Mouse (Mus musculus) CD4-positive, CD25-positive, alpha-beta regulatory T cell, adult 2 months (primary cell): ENCODE measurements around the gene Slc35f1.
"Not testable (repeated sequence)": the region's sequence is repeated elsewhere in the genome, so short reads cannot be mapped to it uniquely, and the experiment has no call there.

ENCODE experiments used
- DNase-seq: peaks from one replicate; pipeline ENCODE4 v3.0.0-alpha.2; 2012; ENCODE audit warnings: low read depth, low spot score

Slc35f1 gene

GRCm38 (mm10) chr10:52787075-52787474 is 96.7 kb downstream of the Slc35f1 start:
- no peak for DNase-seq

GRCm38 (mm10) chr10:52791560-52791959 is 101.2 kb downstream of the Slc35f1 start:
- no peak for DNase-seq

DNA sequence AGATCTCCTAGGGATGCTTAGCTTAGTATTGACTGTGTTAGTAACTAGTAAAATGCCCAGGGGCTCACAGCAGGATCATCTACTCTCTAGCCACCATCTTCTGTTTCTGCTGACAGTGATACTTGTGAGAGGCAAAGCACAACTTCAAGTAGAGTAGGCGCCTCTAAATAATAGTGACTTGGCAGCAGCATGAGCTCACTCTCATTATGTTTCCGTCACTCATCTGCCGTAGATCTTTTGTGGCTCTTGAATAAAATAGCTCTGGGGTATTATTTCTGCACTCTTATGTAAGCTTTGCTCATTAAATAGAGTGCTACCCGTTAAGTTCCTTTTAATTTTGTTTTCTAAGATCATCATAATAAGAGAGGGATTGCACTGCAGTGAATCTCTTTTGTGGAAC is 107.1 kb downstream of the Slc35f1 start:
- no peak for DNase-seq

- no peak for DNase-seq
Observed at GRCm38 (mm10) chr10:52807808-52808207, 117.5 kb downstream of the Slc35f1 start.

DNA sequence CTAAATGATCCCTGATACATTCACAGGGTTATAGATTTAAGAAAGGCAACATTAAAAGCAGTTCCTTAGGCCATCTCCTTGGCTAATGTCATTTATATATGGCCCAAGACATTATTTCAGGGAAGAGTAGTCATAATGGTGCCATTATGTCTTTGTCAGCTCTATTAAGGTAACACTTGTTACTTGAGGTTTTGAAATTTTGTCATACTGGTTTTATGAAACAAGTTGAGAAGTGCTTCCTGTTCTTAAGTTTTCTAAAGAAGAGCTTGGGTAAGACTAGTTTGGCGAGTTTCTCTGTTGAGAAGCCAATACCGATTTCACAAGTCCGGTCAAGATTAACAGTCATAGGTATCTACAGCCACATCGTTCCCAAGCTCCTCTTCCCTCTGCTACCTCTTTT is 122.5 kb downstream of the Slc35f1 start:
- no peak for DNase-seq

DNA sequence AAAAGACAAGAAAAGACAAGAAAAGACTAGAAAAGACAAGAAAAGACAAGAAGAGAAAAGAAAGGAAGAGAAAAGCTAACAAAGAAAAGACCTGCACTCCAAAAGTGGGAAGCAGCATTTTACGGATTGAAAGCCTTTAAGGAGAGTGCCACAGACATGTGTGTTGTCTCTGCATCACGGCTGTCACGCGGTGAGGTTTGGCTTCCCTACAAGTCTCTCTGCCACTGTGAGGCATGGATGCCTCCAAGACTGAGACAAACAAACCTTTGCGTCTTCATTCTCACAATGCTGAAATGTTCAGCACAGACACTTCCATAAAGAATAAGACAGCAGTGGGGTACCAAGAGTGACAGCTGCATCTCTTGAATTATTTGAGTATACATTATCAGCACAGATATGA is 124.0 kb downstream of the Slc35f1 start:
- DNase-seq, result no peak

DNA sequence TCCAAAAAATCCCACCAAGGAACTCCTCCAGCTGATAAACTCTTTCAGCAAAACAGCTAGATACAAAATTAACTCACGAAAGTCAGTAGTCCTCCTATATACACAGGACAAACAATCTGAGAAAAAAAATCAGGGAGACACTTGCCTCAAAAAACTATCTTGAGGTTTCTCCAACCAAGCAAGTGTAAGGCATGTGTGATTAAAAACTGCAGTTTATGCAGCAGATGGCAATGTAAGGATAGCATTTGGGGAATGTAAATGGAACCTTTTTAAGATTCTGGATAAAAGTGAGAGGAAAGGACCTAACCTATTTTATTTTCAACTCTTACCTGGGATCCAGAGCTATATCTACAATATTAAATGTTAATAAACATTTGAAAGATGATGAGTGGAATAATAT is 129.3 kb downstream of the Slc35f1 start:
- DNase-seq, result no peak

DNA sequence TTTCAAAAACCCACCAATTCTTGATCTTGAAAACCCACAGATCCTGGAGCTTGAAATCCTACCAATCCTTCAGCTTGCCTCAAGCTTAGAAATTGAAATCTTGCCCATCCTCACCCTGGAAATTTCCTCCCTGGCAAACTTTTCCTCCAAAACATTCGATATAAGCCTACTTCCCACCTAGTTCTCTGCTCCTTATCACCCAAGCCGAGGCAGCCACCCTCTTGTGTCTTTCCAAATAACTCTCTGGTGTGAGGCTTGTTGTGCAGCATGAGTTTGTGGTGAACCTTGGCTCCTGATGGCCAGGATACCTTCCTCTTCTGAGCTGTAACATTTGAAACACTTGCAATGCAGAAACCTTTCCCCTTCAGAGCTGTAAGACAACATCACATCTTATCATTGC is 132.6 kb downstream of the Slc35f1 start:
- DNase-seq, result no peak

DNA sequence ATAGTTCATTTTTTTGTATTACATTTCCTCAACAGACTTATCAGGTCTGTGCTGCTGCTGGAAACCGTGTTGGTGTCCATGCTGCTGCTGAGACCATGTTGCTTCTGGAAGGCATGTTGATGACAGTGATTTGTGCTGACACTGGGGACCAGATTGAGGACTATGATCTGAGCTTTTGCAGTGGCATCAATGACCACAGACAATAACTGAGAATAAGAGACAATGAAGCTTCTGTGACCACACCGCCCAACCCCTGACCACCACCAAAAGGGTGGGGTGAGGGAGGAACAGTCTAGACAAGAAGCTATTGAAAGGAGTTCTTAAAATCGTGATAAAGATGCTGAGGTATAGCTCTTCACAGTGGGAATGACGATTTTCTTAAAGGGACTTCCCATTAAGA is 135.4 kb downstream of the Slc35f1 start:
- DNase-seq, result no peak

DNA sequence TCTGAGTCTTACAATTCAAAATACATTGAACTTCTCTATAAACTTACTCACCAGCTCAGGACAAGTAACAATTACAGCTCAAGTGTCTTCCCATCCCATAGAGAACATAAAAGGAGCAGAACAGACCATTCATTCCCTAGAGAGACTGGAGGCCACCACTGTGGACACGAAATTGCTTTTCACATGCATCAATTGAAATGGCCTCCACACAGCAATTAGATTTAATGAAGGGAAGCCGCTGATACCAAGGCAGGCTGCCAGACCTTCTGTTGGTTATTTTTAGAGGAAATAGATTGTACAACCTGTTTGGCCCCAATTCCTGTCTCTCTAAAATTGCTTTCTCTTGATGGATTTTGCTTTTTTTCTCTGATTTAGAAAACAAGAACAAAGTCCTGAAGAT is 150.5 kb downstream of the Slc35f1 start:
- DNase-seq, result no peak

DNA sequence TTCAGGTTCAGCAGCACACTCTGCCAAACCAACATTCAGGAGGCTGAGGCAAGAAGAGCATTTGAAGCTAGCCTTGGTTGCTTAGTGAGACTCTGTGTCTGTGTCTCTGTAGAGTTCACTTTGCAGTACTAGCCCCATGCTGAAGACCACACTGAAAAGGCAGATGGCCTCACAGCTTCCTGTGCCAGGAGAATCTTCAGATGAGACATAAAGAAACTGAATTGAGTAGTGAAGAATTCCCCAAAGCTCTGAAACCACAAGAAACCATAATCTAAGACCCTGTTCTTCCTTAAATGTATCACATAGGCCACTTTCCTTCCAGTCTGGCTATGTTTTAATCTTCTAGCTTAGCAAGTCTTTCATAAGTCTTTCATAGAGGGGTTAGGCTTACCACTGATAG is 161.7 kb downstream of the Slc35f1 start:
- no peak for DNase-seq

- no peak for DNase-seq
Observed at GRCm38 (mm10) chr10:52860851-52861250, 170.5 kb downstream of the Slc35f1 start.

GRCm38 (mm10) chr10:52864936-52865335 is 174.6 kb downstream of the Slc35f1 start:
- no peak for DNase-seq

DNA sequence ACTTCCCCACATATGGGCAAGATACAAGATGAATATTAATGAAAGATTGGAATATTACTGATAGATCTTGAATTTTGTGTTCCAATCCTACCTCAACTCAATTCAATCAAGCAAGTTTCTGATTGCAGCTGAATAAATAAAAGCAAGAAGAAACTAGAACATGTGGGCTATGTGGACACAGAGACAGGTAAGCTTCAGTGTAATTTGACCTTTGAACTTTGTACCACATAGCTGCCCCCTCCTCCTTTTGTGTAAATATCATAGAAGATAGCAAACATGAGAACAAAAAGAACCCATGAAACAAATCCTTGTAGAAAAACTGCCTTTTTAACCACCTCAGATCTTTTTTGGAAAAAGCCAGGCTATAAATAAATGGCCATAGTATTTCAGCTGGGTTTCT is 180.8 kb downstream of the Slc35f1 start:
- DNase-seq, result no peak

GRCm38 (mm10) chr10:52874133-52874532 is 183.8 kb downstream of the Slc35f1 start:
- no peak for DNase-seq

GRCm38 (mm10) chr10:52874712-52875111 is 184.4 kb downstream of the Slc35f1 start:
- DNase-seq, result no peak

GRCm38 (mm10) chr10:52877263-52878021 is 187.1 kb downstream of the Slc35f1 start:
- no peak for DNase-seq

- no peak for DNase-seq
Observed at GRCm38 (mm10) chr10:52878093-52878801, 187.9 kb downstream of the Slc35f1 start.

- not testable (repeated sequence) for DNase-seq
Observed at GRCm38 (mm10) chr10:52896724-52897123, 206.4 kb downstream of the Slc35f1 start.

GRCm38 (mm10) chr10:52904914-52905313 is 214.6 kb downstream of the Slc35f1 start:
- no peak for DNase-seq

DNA sequence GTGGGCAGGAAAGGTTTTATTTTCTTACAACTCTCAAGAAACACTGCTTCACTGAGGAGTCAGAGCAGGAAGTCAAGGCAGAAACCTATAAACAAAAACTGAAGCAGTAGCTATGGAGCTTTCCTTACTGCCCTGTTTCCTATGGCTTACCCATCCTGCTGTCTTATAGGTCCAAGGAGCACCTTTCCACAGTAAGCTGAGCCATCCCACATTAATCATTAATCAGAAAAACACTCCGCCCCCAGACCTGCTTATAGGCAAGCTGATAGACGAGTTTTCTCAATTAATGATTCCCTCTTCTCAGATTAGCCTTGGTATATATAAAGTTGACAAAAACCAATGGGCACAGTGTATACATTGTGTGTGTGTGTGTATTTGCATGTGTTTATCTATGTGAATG is 221.4 kb downstream of the Slc35f1 start:
- DNase-seq, result no peak

- DNase-seq, result no peak
Observed at GRCm38 (mm10) chr10:52918715-52919114, 228.4 kb downstream of the Slc35f1 start.

DNA sequence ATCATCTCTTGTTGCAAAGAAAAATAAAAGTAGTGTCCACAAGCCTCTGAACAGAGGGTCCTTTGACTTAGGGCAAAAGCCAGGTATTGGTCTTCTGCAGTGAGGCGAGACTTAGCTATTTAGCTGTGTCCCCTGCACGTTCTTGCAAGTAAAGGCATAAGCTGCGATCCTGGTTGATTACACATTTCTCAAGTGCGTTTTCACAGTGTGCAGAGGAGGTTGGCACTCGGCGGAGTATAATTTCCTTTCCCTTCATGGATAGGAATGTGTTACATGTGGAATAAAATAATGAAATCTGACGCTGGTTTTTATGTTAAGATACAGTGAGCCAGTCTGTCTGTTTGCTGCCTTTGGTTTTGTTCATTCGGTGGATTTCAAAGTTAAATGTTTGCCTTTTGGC is 232.8 kb downstream of the Slc35f1 start:
- no peak for DNase-seq
